Mouse (Mus musculus) hematopoietic multipotent progenitor cell, adult 10-12 weeks (in vitro differentiated cells): ENCODE data around the gene Lrrc8e. TPM values are rescaled to one million over a fixed set of nuclear protein-coding genes. Genes with fewer than 3 reads are reported as not detected.

Source experiments
- polyA plus RNA-seq: library from polyadenylated mRNA; stranded (reverse); fragments of >175 nt; gene quantifications from 2 replicates; pipeline ENCODE4 v1.2.3, GENCODE M21; 2012; ENCODE audit warnings: low replicate concordance

Gene Lrrc8e
- polyA plus RNA-seq = not detected in 2 replicates

DNA sequence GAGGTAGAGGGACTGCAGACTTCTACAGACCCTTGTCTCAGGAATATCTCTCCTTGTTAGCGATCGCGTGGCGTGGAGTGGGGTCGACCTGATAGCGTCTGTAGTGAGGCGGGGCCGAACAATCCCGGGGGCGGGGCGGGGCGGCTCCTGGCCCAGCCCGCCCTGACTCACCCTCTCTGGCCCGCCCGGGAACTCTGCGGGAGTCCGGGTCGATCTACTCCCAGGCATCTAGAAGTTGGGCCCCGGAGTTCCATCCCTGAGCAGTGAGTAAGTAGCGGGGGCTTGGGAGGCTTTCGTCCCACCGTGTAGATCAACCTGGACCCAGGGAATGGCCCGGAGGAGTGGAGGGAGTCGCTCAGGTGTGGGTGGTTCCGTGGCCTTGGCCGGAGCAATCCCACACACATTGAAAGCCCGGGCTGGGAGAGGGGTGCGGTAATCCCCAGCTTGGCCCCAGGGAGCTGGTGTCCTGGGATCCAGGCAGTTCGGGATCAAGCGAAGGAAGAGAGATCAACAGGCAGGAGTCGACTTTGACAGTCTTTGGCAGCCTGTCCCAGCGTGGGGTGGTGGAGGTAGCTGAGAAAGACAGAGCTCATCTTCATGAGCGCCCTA lies at the start of gene Lrrc8e:
TSS of gene Lrrc8e (plus strand) at position 89 of the 609 bp plus-strand sequence.

DNA sequence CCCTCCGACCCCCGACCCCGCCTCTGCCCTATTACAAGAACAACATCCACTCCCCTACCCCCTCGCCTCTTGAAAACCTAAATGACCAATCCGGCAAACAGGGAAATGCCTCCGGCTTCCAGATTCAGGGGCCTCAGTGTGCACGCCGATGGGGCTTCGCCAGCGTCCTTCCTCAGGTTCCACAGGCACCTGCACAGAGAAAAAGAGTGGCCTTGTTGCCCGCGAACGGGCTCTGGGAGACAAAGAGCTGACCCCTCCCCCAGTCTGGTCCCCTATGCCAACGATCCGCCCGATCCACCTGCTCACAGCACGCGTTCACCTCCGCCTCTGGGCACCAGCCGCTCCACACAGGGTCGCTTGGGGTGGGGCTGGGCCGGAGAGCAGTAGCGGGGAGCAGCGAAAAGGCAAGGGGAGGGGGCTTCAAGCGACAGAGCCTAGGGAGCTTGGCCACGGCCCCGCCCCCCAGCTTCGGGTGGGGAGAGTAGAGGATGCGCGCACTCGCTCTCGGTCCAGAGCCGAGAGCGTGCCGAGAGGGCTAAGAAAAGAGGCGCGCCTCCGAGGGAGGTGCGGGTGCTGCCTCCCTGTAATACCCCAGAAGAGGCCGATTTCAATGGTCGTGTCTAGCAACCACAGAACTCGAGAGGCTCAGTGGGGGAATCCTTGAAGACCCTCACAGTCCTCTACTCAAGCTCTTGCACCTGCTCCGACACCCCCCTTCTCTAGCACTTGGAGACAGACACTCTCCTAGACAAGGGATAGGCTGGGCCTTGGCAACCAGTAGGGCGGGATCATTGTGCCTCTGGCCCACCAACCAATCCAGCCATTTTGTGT lies 9.6 kb upstream of the Lrrc8e start, which contains the start of gene Prr36:
TSS of gene Prr36 (minus strand) at position 669 of the 831 bp plus-strand sequence.

DNA sequence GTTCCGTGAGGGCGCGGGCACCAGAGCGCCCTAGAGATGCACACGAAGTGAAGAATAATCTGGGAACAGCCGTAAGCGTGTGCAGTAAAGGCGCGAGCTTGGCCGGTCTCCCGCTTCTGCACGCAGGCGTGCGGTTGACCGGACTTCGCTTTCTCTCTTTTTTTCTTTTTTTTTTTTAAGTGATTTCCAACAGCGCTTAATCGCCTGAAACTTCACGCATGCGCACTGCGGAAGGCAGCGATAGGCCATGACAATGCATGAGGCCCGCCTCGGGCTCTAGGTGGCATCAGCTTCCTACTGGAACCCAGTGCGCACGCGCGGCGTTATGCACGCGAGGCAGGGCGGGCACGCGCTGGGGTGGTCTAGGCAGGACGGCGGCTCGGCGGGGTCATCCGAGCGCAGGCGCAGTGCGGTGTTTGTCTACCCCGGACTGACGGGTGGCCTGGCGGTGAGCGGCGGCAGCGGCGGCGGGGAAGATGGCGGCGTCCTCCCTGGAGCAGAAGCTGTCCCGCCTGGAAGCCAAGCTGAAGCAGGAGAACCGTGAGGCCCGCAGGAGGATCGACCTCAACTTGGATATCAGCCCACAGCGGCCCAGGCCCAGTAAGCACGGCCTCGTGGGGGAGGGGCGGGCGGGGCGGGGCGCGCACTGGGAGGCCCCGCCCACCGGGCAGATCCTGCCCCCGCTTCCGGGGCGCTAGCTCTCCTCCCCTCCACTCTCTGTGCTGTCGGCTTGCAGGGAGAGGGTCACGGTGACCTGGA lies 12.0 kb downstream of the Lrrc8e start, which contains the start of the genes Map2k7 and Gm49320:
TSS of gene Map2k7 (plus strand) at position 307 of the 759 bp plus-strand sequence.
TSS of gene Gm49320 (plus strand) at position 432 of the 759 bp plus-strand sequence.

DNA sequence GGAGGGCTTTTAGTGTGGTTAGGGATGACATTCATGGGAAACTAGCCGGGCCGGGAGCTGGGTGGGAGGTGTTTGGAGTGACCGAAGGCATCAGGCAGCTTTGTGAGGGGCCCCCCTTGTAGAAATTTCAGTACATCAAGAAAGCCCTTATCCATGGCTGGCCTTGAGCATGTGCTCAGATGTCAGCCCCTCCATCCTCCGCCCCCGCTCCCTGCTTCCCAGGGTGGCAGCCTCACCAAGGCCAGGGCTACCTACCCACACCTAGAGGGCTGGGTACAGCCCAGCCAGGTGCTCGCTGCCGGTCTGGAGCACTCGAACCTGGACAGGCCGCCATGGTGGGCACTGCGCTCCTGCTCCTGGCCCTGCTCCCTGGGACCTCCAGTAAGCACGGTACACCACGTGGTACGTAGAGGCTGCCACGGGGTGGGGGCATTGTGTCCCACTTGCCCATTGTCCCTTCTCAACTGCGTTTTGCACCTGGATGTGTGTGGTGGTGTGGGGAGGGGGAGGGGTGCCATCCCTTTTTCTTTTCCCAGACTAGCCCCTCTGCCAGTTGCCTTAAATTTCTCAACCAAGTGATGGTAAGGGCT lies 21.4 kb downstream of the Lrrc8e start, which contains the start of gene Tgfbr3l:
TSS of gene Tgfbr3l (plus strand) at position 264 of the 590 bp plus-strand sequence.

DNA sequence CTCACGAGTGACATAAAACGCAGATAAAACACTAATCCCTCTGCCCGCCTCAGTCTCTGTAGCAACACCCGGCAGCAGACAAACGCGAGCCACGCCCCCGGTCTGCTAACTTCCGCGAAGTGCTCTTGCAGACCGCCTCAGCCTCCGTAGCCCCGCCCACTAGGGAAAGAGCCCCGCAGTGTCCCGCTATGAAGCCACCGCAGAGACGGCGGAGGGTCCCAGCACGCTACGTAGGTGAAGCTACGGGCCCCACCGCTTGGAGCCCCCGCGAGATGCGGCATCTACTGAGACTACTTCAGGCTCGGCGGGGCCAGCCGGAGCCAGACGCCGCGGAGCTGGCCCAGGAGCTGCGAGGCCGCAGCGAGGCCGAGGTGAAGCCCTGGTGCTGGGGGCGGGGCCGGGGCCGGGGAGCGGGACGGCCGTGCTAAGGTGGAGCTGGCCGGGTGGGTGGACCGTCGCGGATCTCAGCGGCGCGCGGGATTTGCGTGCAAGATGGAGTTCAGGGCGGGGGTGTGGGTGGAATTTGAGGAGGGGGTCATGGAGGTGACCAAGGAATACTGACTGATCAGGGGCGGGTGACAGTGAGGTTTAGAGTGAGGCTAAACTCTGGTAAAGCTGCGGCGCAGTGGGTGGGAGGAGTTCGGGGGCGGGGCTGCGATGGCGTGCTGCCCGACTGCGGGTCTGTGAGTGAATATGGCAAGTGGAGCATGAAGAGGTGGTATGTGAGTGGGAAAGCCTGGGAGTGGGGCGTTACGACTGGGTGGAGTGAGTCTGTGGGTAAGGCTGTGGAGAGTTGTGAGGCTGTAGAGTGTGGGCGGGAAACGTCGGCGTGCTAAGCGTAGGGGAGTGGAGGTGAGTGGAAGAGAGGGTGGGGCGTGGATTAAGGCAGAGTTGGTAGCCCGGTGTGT lies 26.6 kb downstream of the Lrrc8e start, which contains the start of gene Snapc2:
TSS of gene Snapc2 (plus strand) at position 147 of the 908 bp plus-strand sequence.

DNA sequence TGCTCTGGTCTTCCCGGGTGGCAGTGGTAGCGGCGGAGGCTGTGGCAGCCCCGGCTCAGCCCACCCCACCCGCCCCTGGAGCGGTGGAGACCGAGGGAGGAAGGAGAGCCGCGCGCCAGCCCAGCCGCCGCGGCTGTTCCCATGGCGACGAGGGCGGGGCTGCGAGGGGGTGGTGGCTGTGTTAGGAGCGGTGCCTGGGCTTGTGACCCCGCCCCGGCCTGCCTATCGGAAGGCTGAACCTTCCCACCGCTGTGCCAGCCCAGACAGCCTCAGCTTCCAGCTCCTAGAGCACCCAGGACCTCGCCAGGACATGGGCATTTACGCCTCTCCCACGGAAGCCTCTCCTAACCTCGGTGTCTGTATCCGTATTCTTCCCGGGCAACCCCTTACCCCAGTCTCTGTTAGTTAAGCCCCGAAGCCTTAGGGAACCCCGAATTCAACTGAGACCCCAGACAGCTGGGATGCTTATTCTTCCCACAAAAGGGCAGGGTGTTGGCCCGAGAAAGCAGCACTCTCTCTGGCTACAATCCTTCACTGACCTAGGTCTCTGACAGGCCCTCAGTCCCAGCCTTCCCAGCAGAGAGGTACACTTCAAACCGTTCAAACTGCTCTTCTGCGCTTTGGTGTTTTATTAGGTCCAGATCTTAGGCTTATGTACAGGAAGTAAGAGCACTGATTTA lies 32.6 kb downstream of the Lrrc8e start, which contains the start of gene Ctxn1:
TSS of gene Ctxn1 (minus strand) at position 150 of the 680 bp plus-strand sequence.

DNA sequence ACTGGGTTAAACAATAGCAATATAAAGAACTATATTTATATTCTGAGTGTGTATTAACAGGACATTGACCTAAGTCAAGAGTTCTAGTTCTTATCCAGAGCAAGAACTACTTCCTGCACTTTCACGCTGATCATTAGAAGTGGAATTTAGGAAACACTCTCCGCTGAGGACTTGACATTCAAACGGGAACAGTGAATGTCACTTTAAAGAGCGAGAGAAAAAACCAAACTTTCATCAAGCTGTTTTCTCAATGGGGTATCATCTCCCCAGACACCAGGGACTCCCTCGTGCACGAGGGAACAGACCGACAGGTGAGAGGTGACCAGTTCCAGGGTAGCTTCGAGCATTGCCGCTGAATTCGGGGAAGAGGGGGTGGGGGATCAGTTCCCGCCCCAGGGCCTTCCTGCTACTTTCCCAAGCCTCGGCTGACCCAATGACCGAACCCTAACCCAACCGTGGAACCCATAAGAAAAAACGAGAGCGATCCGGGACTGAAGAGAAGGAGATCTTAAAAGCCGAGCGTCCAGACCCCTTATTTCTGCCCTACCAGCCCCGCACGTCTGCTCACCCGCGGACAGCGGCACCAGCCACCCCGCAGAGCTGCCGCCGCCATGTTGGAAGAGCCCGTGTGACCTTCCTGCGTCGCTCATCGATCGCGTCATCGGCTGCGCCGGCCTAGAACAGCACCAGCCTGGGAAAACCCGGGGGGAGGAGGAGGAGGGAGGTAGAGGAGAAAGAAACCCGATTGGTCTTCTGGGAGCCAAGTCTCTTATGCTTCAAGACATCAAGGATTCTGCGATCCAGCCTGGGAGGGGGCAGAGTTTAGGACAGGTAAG lies 48.9 kb downstream of the Lrrc8e start, which contains the start of gene Timm44:
TSS of gene Timm44 (minus strand) at position 639 of the 836 bp plus-strand sequence.

Other genes starting within 250 kb of the Lrrc8e start
- gene Cd209f, start 121.0 kb upstream of the Lrrc8e start, polyA plus RNA-seq = not detected in 2 replicates
- gene Cd209g, start 92.7 kb upstream of the Lrrc8e start, polyA plus RNA-seq = not detected in 2 replicates
- 12.3 and 16.8 TPM in 2 replicates for gene Evi5l, start 60.3 kb upstream of the Lrrc8e start, polyA plus RNA-seq
- 0.17 and 0.51 TPM in 2 replicates for gene Prr36, start 9.4 kb upstream of the Lrrc8e start, polyA plus RNA-seq
- gene Map2k7, start 11.9 kb downstream of the Lrrc8e start, polyA plus RNA-seq = 193 and 258 TPM in 2 replicates
- gene Gm49320, start 12.0 kb downstream of the Lrrc8e start, polyA plus RNA-seq = 0.26 and 0.38 TPM in 2 replicates
- gene Tgfbr3l, start 21.4 kb downstream of the Lrrc8e start, polyA plus RNA-seq = 57.9 and 98.0 TPM in 2 replicates
- 45.0 and 117 TPM in 2 replicates for gene Snapc2, start 26.3 kb downstream of the Lrrc8e start, polyA plus RNA-seq
- 1.2 and 1.9 TPM in 2 replicates for gene Ctxn1, start 32.4 kb downstream of the Lrrc8e start, polyA plus RNA-seq
- 32.6 and 33.6 TPM in 2 replicates for gene Timm44, start 49.1 kb downstream of the Lrrc8e start, polyA plus RNA-seq
- 1.3 and 1.8 TPM in 2 replicates for gene Ccl25, start 98.4 kb downstream of the Lrrc8e start, polyA plus RNA-seq
- gene Elavl1, start 98.6 kb downstream of the Lrrc8e start, polyA plus RNA-seq = 44.2 and 54.9 TPM in 2 replicates